Mouse (Mus musculus): ENCODE results near the gene Snapc4. TPM values are rescaled to one million over a fixed set of nuclear protein-coding genes. Genes with fewer than 3 reads are reported as not detected.

The Snapc4 gene
- total and polyA plus RNA-seq, 3 experiments, result 15.3 to 47.1 (median 42.7) TPM

DNA sequence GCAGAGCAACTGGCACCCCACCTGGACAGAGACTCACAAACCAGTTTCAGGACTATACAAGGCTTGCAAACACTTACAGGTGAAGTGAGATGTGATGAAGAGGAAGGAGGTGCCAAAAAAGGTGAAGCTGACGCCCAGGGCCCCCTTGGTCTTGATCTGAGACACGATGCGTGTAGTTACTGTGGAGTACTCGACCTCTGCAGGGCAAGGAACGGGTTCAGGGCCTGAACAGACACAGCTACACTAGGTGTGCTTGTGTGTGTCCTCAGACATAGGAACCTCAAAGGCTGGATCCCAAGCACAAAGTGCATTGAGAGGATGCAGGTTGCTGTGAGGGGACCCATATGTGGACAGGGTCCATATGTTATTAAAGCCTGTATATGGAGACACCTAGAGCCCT is 19.8 kb upstream of the Snapc4 start:
- H3K4me1 ChIP-seq (ENCODE audit: control insufficient read depth in 1 of 2, insufficient read depth in 2 of 2), result peaks cover 0 to 12% of the 10 kb centered on the region in 2 experiments; a peak in 1 of 4 replicates
- H3K4me3 ChIP-seq (replicated peaks in 1 of 3; ENCODE audit: low read depth in 2 of 3, low read length in 2 of 3, poor library complexity in 1 of 3), result no peak overlapping the region
- peaks cover 69 to 87% of the 10 kb centered on the region in 2 experiments for H3K36me3 ChIP-seq (replicated peaks in 1 of 2; ENCODE audit: control insufficient read depth in 1 of 2, insufficient read depth in 1 of 2, low read length in 1 of 2)
- H3K4me2 ChIP-seq (ENCODE audit: insufficient read depth, low read depth, poor library complexity, severe bottlenecking), result no peak overlapping the region
- no peak for DNase-seq (ENCODE audit: extremely low read depth)
- TF ChIP-seq RAD21 (IDR thresholded peaks at IDR 0.05; ENCODE audit: low read depth, low read length) (no peak), NELFE (IDR thresholded peaks at IDR 0.05; ENCODE audit: low read depth, low read length) (no peak), JUN (IDR thresholded peaks at IDR 0.05; ENCODE audit: insufficient read depth, low read depth, low read length) (no peak), CTCF (conservative IDR thresholded peaks at IDR 0.05 in 1 of 2, IDR thresholded peaks at IDR 0.05 in 1 of 2; ENCODE audit: low read depth in 2 of 2, low read length in 2 of 2) (no peak), ZNF384 (IDR thresholded peaks at IDR 0.05; ENCODE audit: low read depth, low read length) (no peak), ZKSCAN1 (IDR thresholded peaks at IDR 0.05; ENCODE audit: borderline replicate concordance, low read depth, low read length) (no peak), MAZ (IDR thresholded peaks at IDR 0.05; ENCODE audit: low read depth, low read length) (no peak), POLR2AphosphoS2 (IDR thresholded peaks at IDR 0.05; ENCODE audit: low read depth, low read length) (no peak), MYC (IDR thresholded peaks at IDR 0.05; ENCODE audit: low read depth, low read length) (no peak), TBP (conservative IDR thresholded peaks at IDR 0.05; ENCODE audit: low read depth, low read length) (no peak), MAFK (IDR thresholded peaks at IDR 0.05; ENCODE audit: insufficient replicate concordance, low read length) (no peak), BHLHE40 (IDR thresholded peaks at IDR 0.05; ENCODE audit: low read depth, low read length) (no peak), TCF12 (IDR thresholded peaks at IDR 0.05; ENCODE audit: low read depth, low read length) (no peak), KAT2A (IDR thresholded peaks at IDR 0.05; ENCODE audit: insufficient replicate concordance, low read length) (no peak), MEF2A (IDR thresholded peaks at IDR 0.05; ENCODE audit: borderline replicate concordance, low read depth, low read length) (no peak), USF1 (IDR thresholded peaks at IDR 0.05; ENCODE audit: low read depth, low read length) (no peak), SIN3A (IDR thresholded peaks at IDR 0.05; ENCODE audit: low read length) (no peak)
- H3K9ac ChIP-seq (ENCODE audit: insufficient read depth, low read depth), result no peak overlapping the region
- no peaks in the 10 kb centered on the region for H3K9me3 ChIP-seq (replicated peaks; ENCODE audit: low read length)
- in situ Hi-C loops (cut with MboI; ENCODE audit: low pct_ligation_motif_present, low pct_unique_long_range_greater_than_20kb, low sequenced_read_pairs) (no loop called here), dilution Hi-C loops (cut with MboI; ENCODE audit: extremely low pct_ligation_motif_present, extremely low pct_unique_long_range_greater_than_20kb, low sequenced_read_pairs) (no loop called here)
- no peaks in the 10 kb centered on the region for H3K79me2 ChIP-seq (replicated peaks; ENCODE audit: control insufficient read depth, extremely low read depth, insufficient read depth, poor library complexity, severe bottlenecking)
- H3K27ac ChIP-seq (ENCODE audit: insufficient read depth, low read depth), result no peak overlapping the region
- H3K27me3 ChIP-seq (replicated peaks), result no peaks in the 10 kb centered on the region

DNA sequence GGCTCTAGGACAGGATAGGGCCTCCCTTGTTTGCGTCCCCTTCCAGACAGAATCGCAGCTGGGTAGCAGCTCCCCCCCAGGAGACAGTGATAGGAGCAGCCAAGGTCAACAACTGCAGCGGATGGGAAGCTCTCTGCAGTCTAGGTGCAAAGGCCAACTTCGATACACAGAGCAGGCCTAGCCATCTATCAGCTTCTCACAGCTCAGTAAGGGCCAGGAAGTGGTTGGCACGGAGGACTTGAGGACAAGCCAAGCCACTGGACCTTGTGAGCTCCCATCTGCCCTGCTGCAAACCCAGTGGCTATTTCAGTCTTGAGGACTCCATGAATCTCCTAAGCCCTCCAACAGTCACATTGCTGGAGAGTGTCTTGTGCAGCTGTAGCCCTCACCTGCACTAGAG is 19.2 kb upstream of the Snapc4 start:
- Histone ChIP-seq H3K27me3 (replicated peaks) (no peaks in the 10 kb centered on the region), H3K4me2 (ENCODE audit: insufficient read depth, low read depth, poor library complexity, severe bottlenecking) (no peak overlapping the region), H3K4me1 (ENCODE audit: control insufficient read depth in 1 of 2, insufficient read depth in 2 of 2) (peaks cover 0 to 8% of the 10 kb centered on the region in 2 experiments; a peak in 1 of 4 replicates), H3K4me3 (replicated peaks in 1 of 3; ENCODE audit: low read depth in 2 of 3, low read length in 2 of 3, poor library complexity in 1 of 3) (no peak overlapping the region), H3K36me3 (replicated peaks in 1 of 2; ENCODE audit: control insufficient read depth in 1 of 2, insufficient read depth in 1 of 2, low read length in 1 of 2) (peaks cover 75 to 87% of the 10 kb centered on the region in 2 experiments), H3K79me2 (replicated peaks; ENCODE audit: control insufficient read depth, extremely low read depth, insufficient read depth, poor library complexity, severe bottlenecking) (no peaks in the 10 kb centered on the region), H3K9me3 (replicated peaks; ENCODE audit: low read length) (no peaks in the 10 kb centered on the region), H3K9ac (ENCODE audit: insufficient read depth, low read depth) (no peak overlapping the region), H3K27ac (ENCODE audit: insufficient read depth, low read depth) (no peak overlapping the region)
- DNase-seq (ENCODE audit: extremely low read depth), result no peak
- dilution Hi-C loops (cut with MboI; ENCODE audit: extremely low pct_ligation_motif_present, extremely low pct_unique_long_range_greater_than_20kb, low sequenced_read_pairs) (no loop called here), in situ Hi-C loops (cut with MboI; ENCODE audit: low pct_ligation_motif_present, low pct_unique_long_range_greater_than_20kb, low sequenced_read_pairs) (no loop called here)
- TF ChIP-seq NELFE (IDR thresholded peaks at IDR 0.05; ENCODE audit: low read depth, low read length) (no peak), MAZ (IDR thresholded peaks at IDR 0.05; ENCODE audit: low read depth, low read length) (no peak), POLR2AphosphoS2 (IDR thresholded peaks at IDR 0.05; ENCODE audit: low read depth, low read length) (0 out of 2 replicates have a peak, but pooled peaks have one; percentile 30), TBP (conservative IDR thresholded peaks at IDR 0.05; ENCODE audit: low read depth, low read length) (no peak), ZNF384 (IDR thresholded peaks at IDR 0.05; ENCODE audit: low read depth, low read length) (no peak), RAD21 (IDR thresholded peaks at IDR 0.05; ENCODE audit: low read depth, low read length) (no peak)
